Mouse (Mus musculus) brown adipose tissue, adult 24 weeks (tissue): ENCODE data around the gene Cnot3. TPM values are rescaled to one million over a fixed set of nuclear protein-coding genes. Genes with fewer than 3 reads are reported as not detected.
"Not testable (repeated sequence)": the region's sequence is repeated elsewhere in the genome, so short reads cannot be mapped to it uniquely, and the experiment has no call there.

ENCODE experiments used
- H3K27ac ChIP-seq: fragments of 200-500 bp; replicated peaks from 2 replicates; pipeline ENCODE4 v1.5.1; 2012; ENCODE audit warnings: low read depth, mild to moderate bottlenecking, low read length
- H3K4me1 ChIP-seq: fragments of 200-500 bp; 2 replicates; pipeline ENCODE4 v1.6.1; 2012; ENCODE audit warnings: low read length, mixed read lengths; ENCODE audit not compliant: control insufficient read depth, insufficient read depth, insufficient read length
- H3K4me3 ChIP-seq: fragments of 200-500 bp; 2 replicates; pipeline ENCODE4 v1.5.1; 2012; ENCODE audit warnings: low read depth, mild to moderate bottlenecking, low read length, moderate library complexity; ENCODE audit not compliant: insufficient read depth
- polyA plus RNA-seq: library from polyadenylated mRNA; stranded (reverse); fragments of >200 nt; gene quantifications from 2 replicates; pipeline ENCODE4 v1.2.4, GENCODE M21; 2012; ENCODE audit not compliant: missing spikeins, insufficient read depth, insufficient read length

Cnot3 gene
- polyA plus RNA-seq, 1 experiment = 31.4 TPM

DNA sequence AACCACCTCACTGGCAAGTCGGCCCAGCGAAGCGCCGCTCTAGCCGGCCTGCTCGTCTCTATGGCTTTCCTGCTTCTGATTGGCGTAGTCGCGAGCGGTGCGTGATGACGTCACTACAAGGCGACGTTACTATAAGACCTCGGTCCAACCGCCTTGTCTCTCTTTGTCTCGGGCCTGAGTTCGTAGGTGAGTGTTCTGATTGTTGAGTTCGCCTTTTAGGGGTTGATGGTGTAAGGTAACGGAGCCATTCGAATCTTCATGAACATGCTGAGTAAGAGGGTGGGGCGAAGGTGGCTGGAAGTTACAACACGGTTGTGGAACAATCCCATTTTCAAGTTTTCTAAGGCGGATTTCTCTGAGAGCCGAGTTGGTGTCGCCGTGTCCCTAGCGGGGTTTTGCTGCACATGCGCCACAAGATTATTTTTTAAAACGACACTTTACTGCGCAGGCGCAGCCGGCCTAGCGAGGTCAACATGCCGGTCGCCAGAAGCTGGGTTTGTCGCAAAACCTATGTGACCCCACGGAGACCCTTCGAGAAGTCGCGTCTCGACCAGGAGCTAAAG lies 58.9 kb downstream of the Cnot3 start, which contains the start of gene Rps9:
Rps9 (plus strand) TSS at position 115 of the 563 bp plus-strand sequence.
- Histone ChIP-seq H3K27ac (peak within 1 kb of the TSS; percentile 95), H3K4me1 (no peaks in the 10 kb centered on the region; the same call in 1 of the 2 replicates), H3K4me3 (peak within 1 kb of the TSS; percentile 91)

GRCm38 (mm10) chr7:3704475-3704874 lies 59.4 kb downstream of the Cnot3 start:
- peak overlapping the region; percentile 95 for H3K27ac ChIP-seq
- peak overlapping the region; percentile 91 for H3K4me3 ChIP-seq
- H3K4me1 ChIP-seq = no peaks in the 10 kb centered on the region; the same call in none of the 2 replicates

- Histone ChIP-seq H3K4me3 (peak overlapping the region; percentile 51), H3K27ac (peak overlapping the region; percentile 44; the same call in 1 of the 2 replicates)
- H3K4me1 ChIP-seq = not testable (repeated sequence)
These were observed 60.4 kb downstream of the Cnot3 start for GRCm38 (mm10) chr7:3705461-3705860.

- peak overlapping the region; percentile 23; the same call in 1 of the 2 replicates for H3K27ac ChIP-seq
- no peaks in the 10 kb centered on the region; the same call in none of the 2 replicates for H3K4me1 ChIP-seq
These were observed 60.8 kb downstream of the Cnot3 start for GRCm38 (mm10) chr7:3705911-3706310.

DNA sequence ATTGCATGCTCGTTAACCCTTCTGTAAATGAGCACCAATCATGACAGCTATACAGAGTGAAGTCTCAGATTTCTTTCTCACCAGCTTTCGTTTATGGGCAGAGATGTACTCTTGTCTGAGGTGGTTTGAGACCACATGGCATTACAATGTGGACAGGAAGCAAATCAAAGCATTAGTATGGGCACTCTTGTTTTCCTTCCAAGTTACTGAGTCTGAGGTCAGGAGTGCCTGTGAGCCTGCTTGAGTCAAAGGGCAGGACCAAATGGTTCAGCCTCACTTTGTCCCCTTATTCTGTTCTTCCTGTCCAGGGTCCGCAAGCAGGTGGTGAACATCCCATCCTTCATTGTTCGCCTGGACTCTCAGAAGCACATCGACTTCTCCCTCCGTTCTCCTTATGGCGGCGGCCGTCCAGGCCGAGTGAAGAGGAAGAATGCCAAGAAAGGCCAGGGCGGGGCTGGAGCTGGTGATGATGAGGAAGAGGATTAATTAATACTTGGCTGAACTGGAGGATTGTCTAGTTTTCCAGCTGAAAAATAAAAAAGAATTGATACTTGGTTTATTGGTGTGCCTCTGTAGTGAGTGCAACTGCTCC lies 61.4 kb downstream of the Cnot3 start:
- Histone ChIP-seq H3K4me1 (no peaks in the 10 kb centered on the region; the same call in none of the 2 replicates), H3K27ac (peak overlapping the region; percentile 23; the same call in 1 of the 2 replicates), H3K4me3 (peak overlapping the region; percentile 51)

More at GRCm38 (mm10) chr7:3705911-3706310, 60.8 kb downstream of the Cnot3 start:
- H3K4me3 ChIP-seq = peak overlapping the region; percentile 51

- no peak overlapping the region for H3K4me3 ChIP-seq
- H3K4me1 ChIP-seq = peaks cover under 1% of the 10 kb centered on the region
- 0 out of 2 replicates have a peak overlapping the region, but pooled peaks have one; percentile 17 for H3K27ac ChIP-seq
These were observed 62.0 kb downstream of the Cnot3 start for GRCm38 (mm10) chr7:3707027-3707426.

- Histone ChIP-seq H3K4me1 (peaks cover 2% of the 10 kb centered on the region), H3K4me3 (no peak overlapping the region), H3K27ac (no peak overlapping the region)
These were observed 62.7 kb downstream of the Cnot3 start for GRCm38 (mm10) chr7:3707568-3708413.

DNA sequence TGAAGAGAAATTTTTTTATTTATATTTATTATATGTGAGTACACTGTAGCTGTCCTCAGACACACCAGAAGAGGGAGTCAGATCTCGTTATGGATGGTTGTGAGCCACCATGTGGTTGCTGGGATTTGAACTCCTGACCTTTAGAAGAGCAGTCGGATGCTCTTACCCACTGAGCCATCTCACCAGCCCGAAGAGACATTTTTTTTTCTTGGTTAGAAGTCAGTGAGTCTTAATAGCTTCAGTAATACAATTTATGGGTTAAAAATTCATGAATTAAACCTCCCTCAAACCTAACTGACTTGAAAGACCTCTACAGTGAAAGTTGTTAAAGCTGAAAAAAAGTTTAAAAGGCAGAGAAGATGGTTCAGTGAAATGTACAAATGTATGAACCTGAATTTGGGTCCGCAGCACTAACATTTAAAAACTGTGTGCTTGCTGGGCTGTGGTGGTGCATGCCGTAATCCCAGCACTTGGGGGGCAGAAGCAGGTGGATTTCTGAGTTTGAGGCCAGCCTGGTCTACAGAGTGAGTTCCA lies 63.4 kb downstream of the Cnot3 start:
- H3K4me1 ChIP-seq, H3K4me3 ChIP-seq, H3K27ac ChIP-seq: not testable (repeated sequence)

DNA sequence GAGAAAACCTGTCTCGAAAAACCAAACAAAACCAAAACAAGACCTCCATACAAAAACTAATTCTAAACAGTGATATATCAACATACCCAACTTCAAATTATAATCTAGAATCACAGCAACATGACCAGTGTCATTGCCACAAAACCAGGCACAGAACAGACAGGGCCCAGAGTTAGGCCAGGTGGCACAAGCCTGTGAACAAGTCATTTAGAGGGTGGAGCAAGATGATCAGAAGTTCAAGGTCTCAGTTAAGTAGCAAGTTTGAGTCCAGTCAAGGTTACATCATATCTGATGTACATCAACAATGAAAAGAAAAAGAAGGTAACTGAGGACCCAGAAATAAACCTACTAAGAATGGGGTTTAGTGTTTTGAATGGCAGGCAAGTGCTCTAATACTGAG lies 63.9 kb downstream of the Cnot3 start:
- Histone ChIP-seq H3K4me1 (peaks cover 2% of the 10 kb centered on the region), H3K4me3 (no peak overlapping the region), H3K27ac (0 out of 2 replicates have a peak overlapping the region, but pooled peaks have one; percentile 1)

Other genes with a start within 250 kb of the Cnot3 start
- gene Cacng6, start 221.1 kb upstream of the Cnot3 start, polyA plus RNA-seq = 0.52 and 2.5 TPM in 2 replicates
- gene Tarm1, start 142.6 kb upstream of the Cnot3 start, polyA plus RNA-seq = 1.8 and 4.6 TPM in 2 replicates
- gene Oscar, start 29.1 kb upstream of the Cnot3 start, polyA plus RNA-seq = not detected in 2 replicates
- 2,482 and 2,632 TPM in 2 replicates for gene Ndufa3, start 27.9 kb upstream of the Cnot3 start, polyA plus RNA-seq
- 24.2 and 24.4 TPM in 2 replicates for gene Tfpt, start 15.3 kb upstream of the Cnot3 start, polyA plus RNA-seq
- gene Prpf31, start 15.3 kb upstream of the Cnot3 start, polyA plus RNA-seq = 18.7 and 20.7 TPM in 2 replicates
- 17.8 and 19.4 TPM in 2 replicates for gene Leng1, start 20.6 kb downstream of the Cnot3 start, polyA plus RNA-seq
- gene Tmc4, start 32.3 kb downstream of the Cnot3 start, polyA plus RNA-seq = 0.67 TPM in 1 of 2 replicates, not detected in the other
- 37.7 and 38.0 TPM in 2 replicates for gene Tsen34, start 47.6 kb downstream of the Cnot3 start, polyA plus RNA-seq
- 20.9 and 29.8 TPM in 2 replicates for gene Mboat7, start 48.3 kb downstream of the Cnot3 start, polyA plus RNA-seq
- 727 and 740 TPM in 2 replicates for gene Rps9, start 58.7 kb downstream of the Cnot3 start, polyA plus RNA-seq
- gene Pirb, start 75.1 kb downstream of the Cnot3 start, polyA plus RNA-seq = 3.7 and 5.2 TPM in 2 replicates
- gene Gm15448, start 180.4 kb downstream of the Cnot3 start, polyA plus RNA-seq = not detected in 2 replicates
- 0.55 TPM in 1 of 2 replicates, not detected in the other for gene Pira2, start 199.8 kb downstream of the Cnot3 start, polyA plus RNA-seq